Mouse (Mus musculus): ENCODE measurements around the gene Wfdc3. TPM values are rescaled to one million over a fixed set of nuclear protein-coding genes. Genes with fewer than 3 reads are reported as not detected.
A peak's percentile ranks its signal among the peaks of the same experiment; 100 is the strongest.

Gene Wfdc3
- polyA plus RNA-seq (2012; rRNA removed): 0.57 and 1.0 TPM in 2 replicates

- Histone ChIP-seq H3K36me3 (ENCODE audit: control insufficient read depth, insufficient read depth, low read length) (no peaks in the 10 kb centered on the region), H3K4me1 (ENCODE audit: control insufficient read depth, insufficient read depth, low read length) (peaks cover 9% of the 10 kb centered on the region; the same call in 1 of the 2 replicates), H3K4me3 (ENCODE audit: insufficient read depth, low read depth, low read length) (peak within 1 kb of the TSS; percentile 72), H3K27ac (ENCODE audit: insufficient read depth, low read depth, low read length) (no peak within 1 kb of the TSS), H3K27me3 (replicated peaks; ENCODE audit: control insufficient read depth, insufficient read depth, low read length) (no peaks in the 10 kb centered on the region)
- no peak for TF ChIP-seq CTCF (conservative IDR thresholded peaks at IDR 0.05; ENCODE audit: insufficient read depth, insufficient read length, low read depth, low read length)
- peak; percentile 2 for TF ChIP-seq POLR2A (IDR thresholded peaks at IDR 0.05; ENCODE audit: low read depth, low read length)
- peak; percentile 96 for DNase-seq
- under 1% methylated on average over 70 of the region's 70 CpGs for WGBS
Measured at GRCm38 (mm10) chr2:164745843-164746479, at the start of gene Wfdc3, which contains the start of gene Dnttip1. Wfdc3 (minus strand) TSS chr2:164745931. Dnttip1 (plus strand) TSS chr2:164745983.

- no peaks in the 10 kb centered on the region for H3K4me1 ChIP-seq (ENCODE audit: control insufficient read depth, insufficient read depth, low read length)
- H3K27ac ChIP-seq (ENCODE audit: insufficient read depth, low read depth, low read length): no peak overlapping the region
- peak; percentile 93 for DNase-seq
- H3K27me3 ChIP-seq (replicated peaks; ENCODE audit: control insufficient read depth, insufficient read depth, low read length): no peaks in the 10 kb centered on the region
- 17% methylated on average over 5 of the region's 5 CpGs for WGBS
- H3K4me3 ChIP-seq (ENCODE audit: insufficient read depth, low read depth, low read length): no peak overlapping the region
- no peak for TF ChIP-seq POLR2A (IDR thresholded peaks at IDR 0.05; ENCODE audit: low read depth, low read length)
- peak; percentile 86 for TF ChIP-seq CTCF (conservative IDR thresholded peaks at IDR 0.05; ENCODE audit: insufficient read depth, insufficient read length, low read depth, low read length)
- H3K36me3 ChIP-seq (ENCODE audit: control insufficient read depth, insufficient read depth, low read length): peaks cover 2% of the 10 kb centered on the region; the same call in 1 of the 2 replicates
Measured at GRCm38 (mm10) chr2:164794293-164794692, 48.6 kb upstream of the Wfdc3 start.

GRCm38 (mm10) chr2:164793772-164794171 is 48.0 kb upstream of the Wfdc3 start:
- H3K27me3 ChIP-seq (replicated peaks; ENCODE audit: control insufficient read depth, insufficient read depth, low read length): no peaks in the 10 kb centered on the region
- H3K4me3 ChIP-seq (ENCODE audit: insufficient read depth, low read depth, low read length): no peak overlapping the region
- H3K27ac ChIP-seq (ENCODE audit: insufficient read depth, low read depth, low read length): no peak overlapping the region
- WGBS: 93% methylated on average over 2 of the region's 2 CpGs
- no peaks in the 10 kb centered on the region for H3K4me1 ChIP-seq (ENCODE audit: control insufficient read depth, insufficient read depth, low read length)
- TF ChIP-seq POLR2A (IDR thresholded peaks at IDR 0.05; ENCODE audit: low read depth, low read length): no peak
- no peak for TF ChIP-seq CTCF (conservative IDR thresholded peaks at IDR 0.05; ENCODE audit: insufficient read depth, insufficient read length, low read depth, low read length)
- DNase-seq: no peak
- H3K36me3 ChIP-seq (ENCODE audit: control insufficient read depth, insufficient read depth, low read length): peaks cover 2% of the 10 kb centered on the region; the same call in 1 of the 2 replicates

DNA sequence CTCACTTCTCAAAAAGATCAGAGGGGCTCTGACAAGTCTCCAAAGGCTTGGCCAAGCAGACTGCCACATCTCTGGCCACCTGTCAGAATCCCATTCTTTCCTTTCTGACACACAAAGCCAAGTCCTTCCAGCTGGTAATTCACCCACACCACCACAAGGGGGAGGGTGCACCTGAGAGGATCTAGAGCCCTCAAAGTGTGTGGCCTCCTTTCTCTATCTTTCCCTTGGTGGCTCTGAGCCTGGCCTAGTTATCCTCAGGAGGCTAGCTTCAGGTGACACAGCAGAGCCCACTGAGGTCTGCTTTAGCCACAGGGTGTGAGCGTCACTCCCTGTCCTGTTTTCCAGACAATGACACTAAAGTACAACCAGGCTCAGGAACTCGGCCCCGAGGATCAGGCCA is 47.5 kb upstream of the Wfdc3 start:
- H3K36me3 ChIP-seq (ENCODE audit: control insufficient read depth, insufficient read depth, low read length): peaks cover 2% of the 10 kb centered on the region; the same call in 1 of the 2 replicates
- H3K4me3 ChIP-seq (ENCODE audit: insufficient read depth, low read depth, low read length): no peak overlapping the region
- no peaks in the 10 kb centered on the region for H3K27me3 ChIP-seq (replicated peaks; ENCODE audit: control insufficient read depth, insufficient read depth, low read length)
- H3K4me1 ChIP-seq (ENCODE audit: control insufficient read depth, insufficient read depth, low read length): no peaks in the 10 kb centered on the region
- TF ChIP-seq CTCF (conservative IDR thresholded peaks at IDR 0.05; ENCODE audit: insufficient read depth, insufficient read length, low read depth, low read length): peak; percentile 73
- TF ChIP-seq POLR2A (IDR thresholded peaks at IDR 0.05; ENCODE audit: low read depth, low read length): no peak
- WGBS: 44% methylated on average over 3 of the region's 3 CpGs
- DNase-seq: peak; percentile 73
- H3K27ac ChIP-seq (ENCODE audit: insufficient read depth, low read depth, low read length): no peak overlapping the region

DNA sequence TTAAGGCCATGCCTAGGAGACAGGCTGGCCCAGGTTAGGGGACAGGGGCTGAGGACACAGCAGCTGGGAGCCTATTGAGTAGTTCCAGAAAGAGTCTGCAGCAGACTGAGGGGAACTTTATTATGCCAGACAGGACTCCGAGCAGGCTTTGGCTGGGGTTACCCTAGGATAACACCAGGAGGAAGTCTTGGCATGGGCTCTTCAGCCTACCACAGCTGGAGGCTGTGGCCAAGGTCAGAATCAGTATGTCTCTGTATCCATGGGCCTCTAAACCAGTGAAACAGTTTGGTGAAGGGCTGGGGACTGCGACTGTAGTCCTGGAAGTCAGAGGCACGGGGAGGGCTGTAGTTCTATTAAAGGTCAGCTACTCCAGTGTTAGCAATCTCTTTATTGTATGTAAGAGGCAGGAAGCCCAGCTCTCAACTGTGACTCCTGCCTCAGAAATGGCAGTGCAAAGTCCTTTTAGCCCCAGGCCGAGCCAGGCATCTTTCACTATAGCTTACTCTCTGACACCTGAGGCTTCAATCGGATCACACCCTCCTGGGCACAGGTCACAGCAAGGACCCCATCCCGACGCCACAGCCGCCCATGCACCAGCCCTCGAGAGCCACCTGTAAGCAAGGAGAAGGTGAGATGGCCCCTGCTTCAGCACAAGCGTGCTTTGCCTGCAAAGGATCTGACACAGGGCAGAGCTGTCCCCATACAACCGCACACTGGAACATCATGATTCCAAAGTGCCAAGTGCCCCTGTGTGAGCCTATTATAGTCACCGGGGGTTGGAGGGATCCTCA is 46.9 kb upstream of the Wfdc3 start:
- H3K4me3 ChIP-seq (ENCODE audit: insufficient read depth, low read depth, low read length): no peak overlapping the region
- no peak overlapping the region for H3K27ac ChIP-seq (ENCODE audit: insufficient read depth, low read depth, low read length)
- H3K36me3 ChIP-seq (ENCODE audit: control insufficient read depth, insufficient read depth, low read length): peaks cover 2% of the 10 kb centered on the region; the same call in 1 of the 2 replicates
- 80% methylated on average over 12 of the region's 12 CpGs for WGBS
- DNase-seq: no peak
- TF ChIP-seq CTCF (conservative IDR thresholded peaks at IDR 0.05; ENCODE audit: insufficient read depth, insufficient read length, low read depth, low read length): no peak
- no peak for TF ChIP-seq POLR2A (IDR thresholded peaks at IDR 0.05; ENCODE audit: low read depth, low read length)
- no peaks in the 10 kb centered on the region for H3K4me1 ChIP-seq (ENCODE audit: control insufficient read depth, insufficient read depth, low read length)
- no peaks in the 10 kb centered on the region for H3K27me3 ChIP-seq (replicated peaks; ENCODE audit: control insufficient read depth, insufficient read depth, low read length)

GRCm38 (mm10) chr2:164791841-164792261 is 46.1 kb upstream of the Wfdc3 start:
- H3K4me3 ChIP-seq (ENCODE audit: insufficient read depth, low read depth, low read length): no peak overlapping the region
- H3K4me1 ChIP-seq (ENCODE audit: control insufficient read depth, insufficient read depth, low read length): no peaks in the 10 kb centered on the region
- WGBS: 88% methylated on average over 18 of the region's 18 CpGs
- H3K36me3 ChIP-seq (ENCODE audit: control insufficient read depth, insufficient read depth, low read length): 0 out of 2 replicates have a peak, but pooled peaks cover 2% of the 10 kb centered on the region
- H3K27me3 ChIP-seq (replicated peaks; ENCODE audit: control insufficient read depth, insufficient read depth, low read length): no peaks in the 10 kb centered on the region
- no peak for DNase-seq
- H3K27ac ChIP-seq (ENCODE audit: insufficient read depth, low read depth, low read length): no peak overlapping the region
- TF ChIP-seq POLR2A (IDR thresholded peaks at IDR 0.05; ENCODE audit: low read depth, low read length) (no peak), CTCF (conservative IDR thresholded peaks at IDR 0.05; ENCODE audit: insufficient read depth, insufficient read length, low read depth, low read length) (no peak)

DNA sequence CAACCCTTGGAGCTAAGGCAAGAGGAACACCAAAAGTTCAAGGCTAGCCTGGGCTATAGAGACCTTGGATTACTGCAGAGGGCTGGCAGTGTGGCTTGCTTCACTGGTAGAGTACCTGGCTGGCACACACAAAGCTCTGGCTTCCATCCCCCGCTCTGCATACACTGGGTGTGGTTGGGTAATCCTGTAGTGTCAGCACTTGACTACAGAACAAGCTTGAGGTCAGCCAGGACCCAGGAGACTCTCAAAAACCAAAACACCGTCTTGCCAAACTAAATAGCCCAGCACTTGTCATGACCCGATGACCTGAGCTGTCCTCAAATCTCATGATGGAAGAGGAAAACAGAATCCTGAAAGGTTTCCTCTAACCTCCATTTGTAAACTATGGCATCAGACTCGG is 44.7 kb upstream of the Wfdc3 start:
- peak; percentile 61 for DNase-seq
- 0 out of 2 replicates have a peak, but pooled peaks cover 2% of the 10 kb centered on the region for H3K36me3 ChIP-seq (ENCODE audit: control insufficient read depth, insufficient read depth, low read length)

More for the DNA sequence above, 44.7 kb upstream of the Wfdc3 start:
- Histone ChIP-seq H3K4me3 (ENCODE audit: insufficient read depth, low read depth, low read length) (no peak overlapping the region), H3K27me3 (replicated peaks; ENCODE audit: control insufficient read depth, insufficient read depth, low read length) (no peaks in the 10 kb centered on the region), H3K4me1 (ENCODE audit: control insufficient read depth, insufficient read depth, low read length) (no peaks in the 10 kb centered on the region), H3K27ac (ENCODE audit: insufficient read depth, low read depth, low read length) (no peak overlapping the region)
- WGBS: 50% methylated on average over 4 of the region's 4 CpGs
- TF ChIP-seq POLR2A (IDR thresholded peaks at IDR 0.05; ENCODE audit: low read depth, low read length) (no peak), CTCF (conservative IDR thresholded peaks at IDR 0.05; ENCODE audit: insufficient read depth, insufficient read length, low read depth, low read length) (no peak)
